Mouse (Mus musculus): ENCODE results near the gene Tyw1.

DNA sequence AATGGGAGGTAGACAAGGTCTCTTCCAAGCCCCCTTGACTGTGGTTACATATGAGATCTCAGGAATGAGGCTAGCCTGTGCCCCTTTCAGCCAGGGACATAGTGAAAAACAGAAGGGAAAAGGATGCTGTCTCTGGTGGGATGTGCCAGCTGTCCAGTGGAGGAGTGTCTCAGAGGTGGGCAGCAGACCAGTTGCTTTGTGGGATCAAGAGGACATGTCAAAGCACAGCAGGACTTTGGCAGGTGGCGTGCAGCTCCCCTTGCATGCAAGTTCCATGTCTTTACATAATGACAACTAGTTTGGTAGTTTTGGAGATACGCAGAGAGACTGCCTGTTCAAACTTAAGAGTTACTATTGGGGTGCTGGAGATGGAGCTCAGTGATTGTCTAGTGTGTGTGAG is 15.6 kb upstream of the Tyw1 start:
- TF ChIP-seq POLR2A (IDR thresholded peaks at IDR 0.05; ENCODE audit: insufficient read depth, low read length) (no peak), CTCF (IDR thresholded peaks at IDR 0.05; ENCODE audit: low read depth, low read length) (no peak), EP300 (IDR thresholded peaks at IDR 0.05; ENCODE audit: insufficient read depth, low read depth, low read length) (no peak)
